Mouse (Mus musculus) olfactory bulb, adult 2 months (tissue): Measurements from ENCODE around the gene Synpr. TPM values are rescaled to one million over a fixed set of nuclear protein-coding genes. Genes with fewer than 3 reads are reported as not detected.

Experiments used
- H3K27ac ChIP-seq: fragments of 200-500 bp; 2 replicates; pipeline ENCODE4 v1.5.1; 2012; ENCODE audit warnings: low read depth, low read length; ENCODE audit not compliant: insufficient read depth
- H3K4me1 ChIP-seq: fragments of 200-500 bp; 2 replicates; pipeline ENCODE4 v1.6.1; 2012; ENCODE audit warnings: low read length; ENCODE audit not compliant: control insufficient read depth, insufficient read depth
- H3K4me3 ChIP-seq: fragments of 200-500 bp; 2 replicates; pipeline ENCODE4 v1.5.1; 2012; ENCODE audit warnings: mild to moderate bottlenecking, low read depth, low read length, moderate library complexity; ENCODE audit not compliant: insufficient read depth
- CTCF ChIP-seq: fragments of 200-500 bp; IDR thresholded peaks from 2 replicates; pipeline ENCODE4 v1.5.1; 2012; ENCODE audit warnings: low read depth, mild to moderate bottlenecking, low read length, moderate library complexity; ENCODE audit not compliant: insufficient read depth
- POLR2A ChIP-seq: fragments of 200-500 bp; IDR thresholded peaks from 2 replicates; pipeline ENCODE4 v1.6.1; 2012; ENCODE audit warnings: mild to moderate bottlenecking, low read depth, low read length, moderate library complexity; ENCODE audit not compliant: insufficient read depth
- WGBS: fragments of 180-500 bp; shearing (Covaris S2); methylation state at CpG from one replicate; pipeline ENCODE4 v1.1.7; 2018; 5-methylcytosine and 5-hydroxymethylcytosine counted together
- polyA plus RNA-seq: library from polyadenylated mRNA; stranded (reverse); fragments of >200 nt; gene quantifications from 2 replicates; pipeline ENCODE4 v1.2.4, GENCODE M21; 2012; ENCODE audit warnings: low replicate concordance; ENCODE audit not compliant: missing spikeins, insufficient read depth, insufficient read length

Gene Synpr
- polyA plus RNA-seq, 1 experiment, result 200 TPM

DNA sequence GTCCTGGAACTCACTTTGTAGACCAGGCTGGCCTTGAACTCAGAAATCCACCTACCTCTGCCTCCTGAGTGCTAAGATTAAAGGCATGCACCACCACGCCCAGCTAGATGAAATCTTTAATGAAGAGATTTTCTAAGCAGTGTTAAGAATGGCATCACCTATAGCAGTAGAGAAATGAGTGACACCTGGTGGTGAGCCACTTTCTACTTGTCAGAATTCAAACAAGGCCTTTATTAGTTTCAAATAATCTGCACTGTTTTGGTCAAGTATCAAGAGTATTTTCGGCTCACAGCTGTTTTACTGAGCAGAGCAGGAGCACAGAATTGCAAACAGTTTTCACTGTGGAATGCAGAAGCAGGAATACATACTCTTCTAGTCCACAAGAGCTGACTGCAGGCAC, 59.7 kb downstream of the Synpr start:
- peak overlapping the region; percentile 15; the same call in 1 of the 2 replicates for H3K27ac ChIP-seq
- TF ChIP-seq CTCF (no peak), POLR2A (no peak)
- 53% methylated on average over 2 of the region's 2 CpGs for WGBS

DNA sequence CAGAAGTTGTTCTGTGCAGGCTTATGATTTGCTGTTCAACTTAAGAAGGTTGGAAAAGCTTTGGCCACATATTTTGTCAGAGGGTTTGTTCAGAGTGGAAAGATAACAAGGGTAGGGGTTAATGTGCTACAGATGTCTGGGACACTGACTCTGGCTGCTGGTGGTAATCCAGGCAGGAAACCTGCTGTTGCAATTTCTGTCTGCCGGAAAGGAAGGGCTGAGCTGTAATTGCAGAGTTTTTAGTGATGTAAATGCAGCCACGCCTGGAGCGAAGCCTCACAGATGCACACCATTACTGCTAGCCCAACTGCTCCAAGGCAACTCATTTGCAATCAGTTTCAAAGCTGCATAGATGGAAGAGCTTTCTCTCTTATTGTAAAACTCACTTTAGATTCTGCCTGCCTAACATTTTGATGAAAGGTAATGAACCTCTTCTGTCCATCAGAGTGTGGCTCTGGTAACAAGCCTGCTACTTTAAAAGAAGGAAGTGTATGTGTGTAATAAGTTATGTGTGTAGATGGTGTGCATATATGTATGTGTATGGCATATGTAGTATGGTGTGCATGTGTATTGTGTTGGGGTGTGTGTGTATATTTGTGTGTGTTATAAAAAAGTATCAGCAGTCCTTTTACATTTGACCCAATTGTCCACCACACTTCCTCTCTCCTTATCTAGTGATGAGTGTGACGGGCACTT, 64.7 kb downstream of the Synpr start:
- H3K4me1 ChIP-seq, result peaks cover 5% of the 10 kb centered on the region
- H3K4me3 ChIP-seq, result no peak overlapping the region
- WGBS, result 33% methylated on average over 4 of the region's 4 CpGs
- TF ChIP-seq POLR2A (no peak), CTCF (no peak)
- H3K27ac ChIP-seq, result 0 out of 2 replicates have a peak overlapping the region, but pooled peaks have one; percentile 51

More for the DNA sequence above, 59.7 kb downstream of the Synpr start:
- Histone ChIP-seq H3K4me3 (no peak overlapping the region), H3K4me1 (no peaks in the 10 kb centered on the region)

DNA sequence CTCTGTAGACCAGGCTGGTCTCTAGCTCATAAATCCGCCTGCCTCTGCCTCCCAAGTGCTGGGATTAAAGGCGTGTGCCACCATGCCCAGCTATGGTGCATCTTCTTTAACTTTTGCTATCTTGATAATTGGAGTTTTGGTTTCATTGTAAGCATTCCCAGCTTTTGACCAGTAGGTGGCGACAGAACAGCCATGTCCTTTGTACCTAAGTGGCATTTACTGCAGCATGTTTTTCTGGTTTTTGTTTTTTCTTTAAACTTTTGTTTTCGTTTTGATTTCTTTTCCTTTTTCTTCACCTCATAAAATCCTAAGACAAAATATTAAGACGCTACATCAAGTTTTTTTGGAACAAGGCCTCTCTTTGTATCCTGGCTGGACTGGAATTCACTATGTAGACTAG, 69.6 kb downstream of the Synpr start:
- Histone ChIP-seq H3K4me1 (peaks cover 15% of the 10 kb centered on the region), H3K27ac (no peak overlapping the region), H3K4me3 (no peak overlapping the region)
- WGBS, result 28% methylated on average over 5 of the region's 5 CpGs
- 0 out of 2 replicates have a peak, but pooled peaks have one; percentile 26 for TF ChIP-seq CTCF
- TF ChIP-seq POLR2A, result no peak

DNA sequence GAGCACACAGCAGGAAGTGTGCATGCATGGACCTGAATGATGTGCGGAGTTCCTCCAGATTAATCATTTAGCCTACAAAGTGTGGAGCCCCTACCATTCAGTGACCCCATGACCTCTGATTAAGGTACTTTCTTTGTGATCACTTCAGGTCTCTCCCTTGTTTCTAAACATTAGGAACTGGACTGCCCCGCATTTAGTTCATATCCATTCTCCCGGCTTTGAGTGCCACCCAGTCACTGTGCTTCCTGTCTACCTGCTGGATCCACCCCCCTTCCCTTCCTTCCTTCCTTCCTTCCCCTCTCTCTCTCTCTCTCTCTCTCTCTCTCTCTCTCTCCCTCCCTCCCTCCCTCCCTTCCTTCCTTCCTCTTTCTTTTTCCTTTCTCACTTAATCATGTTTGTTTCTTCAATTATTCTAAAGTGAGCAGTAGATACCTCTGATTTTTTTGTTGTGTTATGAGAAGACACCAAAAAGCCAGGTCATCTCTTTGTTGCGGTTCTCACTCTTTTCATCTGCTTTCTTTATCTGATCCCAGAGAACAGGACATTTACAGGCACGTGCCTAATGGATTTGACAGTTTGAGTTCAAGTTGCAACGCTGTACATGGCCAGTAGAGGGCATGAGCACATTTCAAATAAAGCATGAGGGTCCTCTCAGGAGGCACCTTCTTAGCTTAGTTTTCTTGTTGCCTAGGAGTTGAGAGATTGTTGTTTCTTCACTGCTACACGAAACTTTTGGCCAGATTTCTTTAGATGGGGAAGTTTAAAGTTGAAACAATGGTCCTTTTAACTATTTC, 71.2 kb downstream of the Synpr start:
- Histone ChIP-seq H3K4me3 (no peak overlapping the region), H3K27ac (no peak overlapping the region), H3K4me1 (peaks cover 18% of the 10 kb centered on the region)
- TF ChIP-seq POLR2A (no peak), CTCF (no peak)
- WGBS, result 10% methylated on average over 7 of the region's 7 CpGs

DNA sequence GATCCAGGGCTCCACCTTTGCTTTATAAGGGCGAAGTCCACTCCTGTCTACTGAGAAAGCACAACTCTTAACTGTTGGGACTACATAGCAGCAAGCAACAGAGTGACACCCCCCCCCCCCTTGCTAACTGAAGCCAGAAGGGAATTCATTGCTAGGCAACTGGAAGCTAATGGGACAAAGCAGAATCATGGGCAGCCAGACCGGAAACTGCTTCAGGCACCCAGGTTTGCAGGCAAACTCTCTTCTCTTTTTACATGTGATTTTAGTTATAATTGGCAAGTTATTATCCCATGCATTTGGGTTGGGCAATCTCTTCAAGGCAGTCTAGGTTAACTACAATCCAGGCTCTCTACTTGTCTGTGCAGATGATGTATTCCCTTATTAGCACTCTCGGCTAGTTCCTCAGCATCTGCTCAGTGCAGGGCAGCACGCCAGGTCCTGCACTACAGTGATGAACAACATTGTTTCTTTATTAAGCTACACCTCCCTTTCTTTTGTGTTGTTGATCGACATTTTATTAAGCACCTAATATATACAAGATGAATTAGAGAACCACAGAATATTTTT, 72.6 kb downstream of the Synpr start:
- 46% methylated on average over 5 of the region's 5 CpGs for WGBS
- peaks cover 18% of the 10 kb centered on the region for H3K4me1 ChIP-seq
- TF ChIP-seq POLR2A, result no peak
- no peak for TF ChIP-seq CTCF
- peak overlapping the region; percentile 31; the same call in 1 of the 2 replicates for H3K27ac ChIP-seq
- no peak overlapping the region for H3K4me3 ChIP-seq

DNA sequence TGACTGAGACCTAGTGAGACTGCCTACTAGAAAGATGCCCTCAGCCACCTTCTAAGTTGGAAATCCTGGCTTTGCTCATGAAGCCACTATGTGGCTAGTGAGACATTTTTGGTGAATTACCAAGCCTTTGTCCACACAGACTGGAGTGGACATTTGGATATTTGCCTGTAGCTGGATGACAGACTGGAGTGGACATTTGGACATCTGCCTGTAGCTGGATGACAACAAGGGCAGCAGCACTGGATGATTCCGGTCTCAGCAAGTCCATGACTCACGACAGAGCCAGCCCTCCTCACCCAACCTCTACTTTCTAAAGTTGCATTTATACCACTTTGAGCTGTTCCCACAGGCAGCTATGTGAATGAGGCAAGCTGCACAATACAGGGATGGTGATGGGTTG, 73.5 kb downstream of the Synpr start:
- Histone ChIP-seq H3K4me1 (peaks cover 18% of the 10 kb centered on the region), H3K27ac (0 out of 2 replicates have a peak overlapping the region, but pooled peaks have one; percentile 7), H3K4me3 (no peak overlapping the region)
- TF ChIP-seq CTCF, result no peak
- no peak for TF ChIP-seq POLR2A
- WGBS, result 20% methylated on average over 2 of the region's 2 CpGs

DNA sequence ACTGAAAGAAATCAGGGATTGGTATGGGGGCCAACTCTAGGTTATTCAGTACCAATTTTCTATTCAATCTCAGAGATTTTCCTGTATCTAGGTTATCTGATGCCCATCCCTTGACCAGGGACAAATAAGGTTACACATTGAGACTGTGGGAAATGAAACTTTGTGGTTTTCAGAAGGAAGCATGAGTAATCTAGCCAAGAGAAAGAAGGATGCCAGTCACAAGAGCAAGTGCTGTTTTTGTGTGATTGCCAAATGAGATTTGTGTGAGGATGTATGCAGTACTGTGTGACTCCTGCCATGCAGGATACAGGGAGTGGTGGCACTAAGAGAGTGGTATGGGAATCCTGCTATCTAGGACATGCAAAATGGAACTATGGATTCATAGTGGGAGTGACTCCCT, 76.6 kb downstream of the Synpr start:
- H3K4me3 ChIP-seq, result no peak overlapping the region
- no peak overlapping the region for H3K27ac ChIP-seq
- H3K4me1 ChIP-seq, result peaks cover 14% of the 10 kb centered on the region
- TF ChIP-seq POLR2A (no peak), CTCF (no peak)

DNA sequence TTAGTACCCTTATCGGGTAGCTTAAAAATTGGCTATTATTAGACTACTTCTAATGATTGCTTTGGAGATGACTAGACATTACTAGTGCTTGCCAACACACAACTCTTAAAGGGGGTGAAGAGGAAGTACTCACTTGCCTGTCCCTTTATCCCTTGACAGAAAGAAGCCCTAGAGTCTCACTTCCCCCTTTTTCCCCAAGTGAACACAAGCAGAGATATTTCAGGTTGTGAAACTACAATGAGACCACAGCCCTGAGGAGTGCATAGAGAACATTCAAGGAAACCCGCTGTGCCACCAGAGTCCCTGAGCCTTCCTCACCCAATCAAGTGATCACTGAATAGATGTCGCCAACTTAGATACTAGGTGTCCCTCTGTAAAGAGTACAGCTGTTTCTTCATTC, 77.1 kb downstream of the Synpr start:
- no peak overlapping the region for H3K27ac ChIP-seq
- WGBS, result 74% methylated on average over 3 of the region's 3 CpGs
- no peak overlapping the region for H3K4me3 ChIP-seq
- H3K4me1 ChIP-seq, result peaks cover 14% of the 10 kb centered on the region
- no peak for TF ChIP-seq POLR2A
- TF ChIP-seq CTCF, result no peak

DNA sequence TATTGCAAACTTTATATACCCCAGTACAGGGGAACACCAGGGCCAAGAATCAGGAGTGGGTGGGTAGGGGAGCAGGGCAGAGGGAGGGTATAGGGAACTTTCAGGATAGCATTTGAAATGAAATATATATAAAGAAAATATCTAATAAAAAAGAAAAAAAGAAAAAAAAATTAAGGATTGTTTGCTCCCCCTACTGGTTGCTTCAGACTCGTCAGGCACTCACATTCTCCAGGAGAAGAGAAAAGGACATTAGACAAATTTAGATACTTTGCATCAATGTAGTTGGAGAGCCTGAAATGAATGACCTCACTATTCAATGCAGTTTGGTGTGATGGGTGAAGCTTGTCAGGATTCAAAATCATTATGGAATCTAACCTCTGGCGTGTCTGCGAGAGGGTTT, 83.7 kb downstream of the Synpr start:
- Histone ChIP-seq H3K27ac (no peak overlapping the region), H3K4me1 (0 out of 2 replicates have a peak, but pooled peaks cover under 1% of the 10 kb centered on the region), H3K4me3 (no peak overlapping the region)
- WGBS, result 88% methylated on average over 3 of the region's 3 CpGs
- TF ChIP-seq POLR2A, result no peak
- TF ChIP-seq CTCF, result no peak
